In genomic region chr15:42850003-42850402, GRCm38 (mm10) we compare ENCODE assay signal across 22 mouse cellular contexts.
DNase-seq lines count a peak whose midpoint lies in the region; ATAC-seq and TF ChIP-seq lines count a peak whose summit lies in the region.
"Had no signal": no experiment of that assay in that cellular context is flagged by ENCODE, and none has a peak within 500 bp of the region (broad histone marks: within the 10 kb centered on the region; RNA-seq: fewer than 3 reads in every experiment).

No protein-coding gene starts in this region.

- no peak overlapping the region for H3K4me2 ChIP-seq in kidney, postnatal 0 days (ENCODE audit: low read length)
- H3K4me2 ChIP-seq: embryonic facial prominence, embryonic 13.5 days; forebrain, embryonic 13.5 days; hindbrain, embryonic 13.5 days had no signal

- H3K9ac ChIP-seq in kidney, postnatal 0 days (ENCODE audit: low read depth, low read length), result no peak overlapping the region
- H3K9ac ChIP-seq in MEL (ENCODE audit: control insufficient read depth, low read depth, low read length, poor library complexity, severe bottlenecking), result no peak overlapping the region
- H3K9ac ChIP-seq: embryonic facial prominence, embryonic 13.5 days; forebrain, embryonic 13.5 days; forebrain, postnatal 0 days; hindbrain, embryonic 13.5 days had no signal

- DNase-seq in kidney, postnatal 0 days (ENCODE audit: low spot score), result peak; percentile 14
- no peak for DNase-seq in kidney, adult 11 months
- DNase-seq in MEL (ENCODE audit: low read depth, low spot score), result peak; percentile 60
- DNase-seq in heart, adult 9 months (ENCODE audit: low spot score in 2 of 2), result no peak
- DNase-seq in spleen, postnatal 10 days (ENCODE audit: low spot score in 2 of 2), result no peak
- DNase-seq in left cerebral cortex, adult 8-10 months (ENCODE audit: low spot score in 2 of 2), result no peak
- DNase-seq: adrenal gland, adult 8-10 months; cerebellum, adult 11 months; cerebellum, adult 8-10 months; cerebellum, postnatal 14 days; forebrain, postnatal 0 days; gastrocnemius, adult 2 months; gastrocnemius, postnatal 25 days; heart, adult 11 months; heart, postnatal 10 days; heart, postnatal 4 days had no signal

- TF ChIP-seq EP300 in MEL (IDR thresholded peaks at IDR 0.05; ENCODE audit: low read depth in 1 of 2, low read length in 2 of 2), result peak in 1 of 2 experiments; percentile 65; a peak in 2 of 4 replicates

- TF ChIP-seq CTCF in kidney, postnatal 0 days (IDR thresholded peaks at IDR 0.05; ENCODE audit: low read depth), result no peak
- no peak for TF ChIP-seq CTCF in MEL (IDR thresholded peaks at IDR 0.05 in 2 of 3, conservative IDR thresholded peaks at IDR 0.05 in 1 of 3; ENCODE audit: control insufficient read depth in 1 of 3, insufficient read depth in 1 of 3, low read depth in 2 of 3, low read length in 3 of 3, poor library complexity in 1 of 3, severe bottlenecking in 1 of 3)

- TF ChIP-seq RAD21 in MEL (IDR thresholded peaks at IDR 0.05; ENCODE audit: low read depth, low read length), result no peak

- TF ChIP-seq POLR2A in MEL (IDR thresholded peaks at IDR 0.05; ENCODE audit: control insufficient read depth in 1 of 2, insufficient read depth in 1 of 2, low read depth in 1 of 2, low read length in 2 of 2, poor library complexity in 1 of 2), result no peak

- WGBS in kidney, postnatal 0 days, result 83% methylated on average over 2 of the region's 2 CpGs

- H3K27ac ChIP-seq in kidney, postnatal 0 days, result no peak overlapping the region
- no peak overlapping the region for H3K27ac ChIP-seq in MEL (ENCODE audit: control insufficient read depth, low read depth, low read length)
- H3K27ac ChIP-seq: embryonic facial prominence, embryonic 13.5 days; forebrain, embryonic 13.5 days; gastrocnemius, adult 2 months; heart, embryonic 10.5 days; hindbrain, embryonic 13.5 days had no signal

- H3K4me1 ChIP-seq in kidney, postnatal 0 days (replicated peaks; ENCODE audit: insufficient read depth, low read length), result no peaks in the 10 kb centered on the region
- H3K4me1 ChIP-seq in MEL (ENCODE audit: control insufficient read depth in 1 of 2, insufficient read depth in 2 of 2, low read length in 2 of 2), result peaks cover 1 to 9% of the 10 kb centered on the region in 2 experiments; a peak in 2 of 4 replicates
- H3K4me1 ChIP-seq: embryonic facial prominence, embryonic 13.5 days; forebrain, embryonic 13.5 days; heart, embryonic 10.5 days; hindbrain, embryonic 13.5 days had no signal

- no peaks in the 10 kb centered on the region for H3K79me2 ChIP-seq in MEL (ENCODE audit: control insufficient read depth, insufficient read depth, low read length, poor library complexity)

- H3K27me3 ChIP-seq in kidney, postnatal 0 days (ENCODE audit: insufficient read depth, low read length), result no peaks in the 10 kb centered on the region
- no peaks in the 10 kb centered on the region for H3K27me3 ChIP-seq in MEL (ENCODE audit: control insufficient read depth in 1 of 2, insufficient read depth in 2 of 2, low read length in 2 of 2)
- H3K27me3 ChIP-seq: CH12.LX; embryonic facial prominence, embryonic 13.5 days; forebrain, embryonic 13.5 days; hindbrain, embryonic 13.5 days had no signal

- no peak overlapping the region for H3K4me3 ChIP-seq in kidney, postnatal 0 days (replicated peaks; ENCODE audit: low read depth, low read length)
- no peak overlapping the region for H3K4me3 ChIP-seq in MEL (ENCODE audit: control insufficient read depth in 1 of 2, insufficient read depth in 1 of 2, low read depth in 2 of 2, low read length in 2 of 2)
- H3K4me3 ChIP-seq: embryonic facial prominence, embryonic 13.5 days; forebrain, embryonic 13.5 days; gastrocnemius, adult 2 months; heart, embryonic 10.5 days; hindbrain, embryonic 13.5 days had no signal

- H3K9me3 ChIP-seq in kidney, postnatal 0 days (replicated peaks; ENCODE audit: low read length), result no peaks in the 10 kb centered on the region
- no peaks in the 10 kb centered on the region for H3K9me3 ChIP-seq in MEL (replicated peaks; ENCODE audit: insufficient read depth, low read length)
- H3K9me3 ChIP-seq: embryonic facial prominence, embryonic 13.5 days; forebrain, embryonic 13.5 days; heart, embryonic 10.5 days; hindbrain, embryonic 13.5 days had no signal

- no peaks in the 10 kb centered on the region for H3K36me3 ChIP-seq in kidney, postnatal 0 days (ENCODE audit: insufficient read depth, low read length)
- H3K36me3 ChIP-seq in MEL (ENCODE audit: control insufficient read depth in 1 of 2, insufficient read depth in 2 of 2, low read length in 2 of 2), result peaks cover 0 to 20% of the 10 kb centered on the region in 2 experiments; a peak in 2 of 4 replicates
- H3K36me3 ChIP-seq: embryonic facial prominence, embryonic 13.5 days; heart, embryonic 10.5 days; hindbrain, embryonic 13.5 days had no signal

- ATAC-seq in kidney, postnatal 0 days (replicated peaks; ENCODE audit: low FRiP score, low read depth), result no peak
- peak; percentile 49 to 56; a peak in 2 of 4 replicates for ATAC-seq in hematopoietic stem cell, adult 5-6 weeks (replicated peaks in 1 of 2; ENCODE audit: insufficient read depth in 1 of 2, low FRiP score in 2 of 2, low TSS enrichment in 1 of 2, low read depth in 1 of 2, poor library complexity in 2 of 2, severe bottlenecking in 2 of 2)
- ATAC-seq: forebrain, embryonic 13.5 days; forebrain, postnatal 0 days had no signal

TF ChIP-seq in MEL, 35 proteins besides CTCF, POLR2A, EP300 and RAD21:
- peak; percentile 24; the same call in 1 of the 2 replicates for TF ChIP-seq GATA1 (IDR thresholded peaks at IDR 0.05; ENCODE audit: low read depth, low read length)
- no peak for TF ChIP-seq POLR2AphosphoS2 (IDR thresholded peaks at IDR 0.05; ENCODE audit: low read length)
- 0 out of 2 replicates have a peak, but pooled peaks have one; percentile 7 for TF ChIP-seq ETS1 (IDR thresholded peaks at IDR 0.05; ENCODE audit: low read depth, low read length)
TF ChIP-seq in MEL: peak in this region for 2.

Comparison
In these comparisons a context has a peak if more than half of its experiments do, and no peak if none do; other contexts are left out.
1. DNase-seq: peak in kidney, postnatal 0 days (single experiment) and MEL (single experiment); none in kidney, adult 11 months (single experiment), heart, adult 9 months (0 of 2), spleen, postnatal 10 days (0 of 2) and left cerebral cortex, adult 8-10 months (0 of 2).